ENCODE assay signal across 10 mouse cellular contexts in the genomic region with DNA sequence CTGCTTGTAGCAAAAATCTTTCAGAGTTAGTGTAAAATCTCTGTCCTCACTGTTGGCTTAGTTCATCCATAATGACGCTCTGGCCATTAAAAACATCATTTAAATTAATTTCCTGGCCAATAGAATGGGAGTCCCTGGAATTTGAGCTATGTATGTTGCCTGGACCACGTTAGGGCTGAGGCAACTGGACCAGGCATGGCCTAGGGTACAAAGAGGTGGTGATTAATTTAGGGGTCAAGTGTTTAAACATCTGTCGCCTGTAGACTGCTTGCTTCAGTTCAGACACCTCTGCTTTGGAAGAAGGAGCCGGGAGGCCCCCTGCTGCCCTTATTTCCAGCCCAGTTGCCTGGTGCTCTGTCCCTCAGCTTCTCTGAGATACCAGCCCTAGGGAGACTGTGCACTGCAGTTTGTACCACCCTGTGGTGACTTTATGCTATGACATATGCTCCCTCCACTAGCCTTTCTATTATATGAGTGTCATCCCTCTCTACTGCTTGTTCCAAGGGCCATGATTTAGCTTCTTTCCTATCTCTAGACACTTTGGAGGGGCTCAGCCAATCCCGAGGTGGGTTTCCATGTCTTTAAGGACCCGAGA.
DNase-seq lines count a peak whose midpoint lies in the region; ATAC-seq and TF ChIP-seq lines count a peak whose summit lies in the region.
"Had no signal": no experiment of that assay in that cellular context is flagged by ENCODE, and none has a peak within 500 bp of the region (broad histone marks: within the 10 kb centered on the region; RNA-seq: fewer than 3 reads in every experiment).

No protein-coding gene starts in this region.

- no peaks in the 10 kb centered on the region for H3K9me3 ChIP-seq in hindbrain, postnatal 0 days (ENCODE audit: low read length)

- no peaks in the 10 kb centered on the region for H3K36me3 ChIP-seq in hindbrain, postnatal 0 days (ENCODE audit: insufficient read depth, low read length)
- H3K36me3 ChIP-seq: G1E had no signal

- H3K4me2 ChIP-seq in hindbrain, postnatal 0 days (ENCODE audit: low read depth, low read length) = no peak overlapping the region

- no peaks in the 10 kb centered on the region for H3K4me1 ChIP-seq in hindbrain, postnatal 0 days (ENCODE audit: insufficient read depth, low read length)

- 61% methylated on average over 6 of the region's 6 CpGs for WGBS in hindbrain, postnatal 0 days

- no peaks in the 10 kb centered on the region for H3K27me3 ChIP-seq in hindbrain, postnatal 0 days (ENCODE audit: insufficient read depth, low read length)

- no peak overlapping the region for H3K4me3 ChIP-seq in hindbrain, postnatal 0 days (ENCODE audit: low read length)

- H3K9ac ChIP-seq in hindbrain, postnatal 0 days (replicated peaks; ENCODE audit: low read length) = no peak overlapping the region

- H3K27ac ChIP-seq in hindbrain, postnatal 0 days = no peak overlapping the region

- peak; percentile 47; the same call in 1 of the 2 replicates for ATAC-seq in frontal cortex, adult (ENCODE audit: low TSS enrichment)
- peak; percentile 68 for ATAC-seq in hindbrain, postnatal 0 days
- ATAC-seq in megakaryocyte, adult 5-6 weeks (ENCODE audit: poor library complexity, severe bottlenecking) = no peak
- ATAC-seq in erythroid progenitor cell, adult 5-6 weeks (replicated peaks; ENCODE audit: low FRiP score, poor library complexity, severe bottlenecking) = no peak

- no peak for DNase-seq in frontal cortex, postnatal 10 days (ENCODE audit: low spot score in 2 of 2)
- peak; percentile 4 for DNase-seq in lung, postnatal 10 days
- no peak for DNase-seq in lung, postnatal 25 days (ENCODE audit: low spot score)
- DNase-seq in hindbrain, postnatal 0 days (ENCODE audit: low spot score) = peak; percentile 28
- peak; percentile 18 for DNase-seq in retina, postnatal 1 day
- DNase-seq: right cerebral cortex, postnatal 4 days had no signal

- TF ChIP-seq CTCF in hindbrain, postnatal 0 days (IDR thresholded peaks at IDR 0.05; ENCODE audit: low read depth) = peak; percentile 58

Comparison
In these comparisons a context has a peak if more than half of its experiments do, and no peak if none do; other contexts are left out.
1. DNase-seq: peak in lung, postnatal 10 days (single experiment), hindbrain, postnatal 0 days (single experiment) and retina, postnatal 1 day (single experiment); none in frontal cortex, postnatal 10 days (0 of 2) and lung, postnatal 25 days (single experiment).
2. ATAC-seq: peak in frontal cortex, adult (single experiment) and hindbrain, postnatal 0 days (single experiment); none in megakaryocyte, adult 5-6 weeks (single experiment) and erythroid progenitor cell, adult 5-6 weeks (single experiment).